Mouse (Mus musculus): ENCODE measurements around the gene Itpr2.

Itpr2 gene

GRCm38 (mm10) chr6:146420718-146421117, 81.3 kb downstream of the Itpr2 start:
- DNase-seq (ENCODE audit: low spot score in 2 of 2): no peak

- DNase-seq (ENCODE audit: low spot score in 2 of 2): no peak
These were observed 85.6 kb downstream of the Itpr2 start for GRCm38 (mm10) chr6:146416461-146416860.

- DNase-seq (ENCODE audit: low spot score in 2 of 2): no peak
These were observed 87.9 kb downstream of the Itpr2 start for GRCm38 (mm10) chr6:146414094-146414493.

- DNase-seq (ENCODE audit: low spot score in 2 of 2): peak in 1 of 2 experiments; percentile 59
These were observed 90.5 kb downstream of the Itpr2 start for GRCm38 (mm10) chr6:146411446-146412070.

- no peak for DNase-seq (ENCODE audit: low spot score in 2 of 2)
These were observed 91.6 kb downstream of the Itpr2 start for GRCm38 (mm10) chr6:146410427-146410810.

- DNase-seq (ENCODE audit: low spot score in 2 of 2): peak; percentile 63 to 83
These were observed 92.2 kb downstream of the Itpr2 start for GRCm38 (mm10) chr6:146409692-146410426.

GRCm38 (mm10) chr6:146405380-146405779, 96.6 kb downstream of the Itpr2 start:
- peak; percentile 19 to 39 for DNase-seq (ENCODE audit: low spot score in 2 of 2)

- no peak for DNase-seq (ENCODE audit: low spot score in 2 of 2)
These were observed 97.1 kb downstream of the Itpr2 start for GRCm38 (mm10) chr6:146404876-146405275.

- no peak for DNase-seq (ENCODE audit: low spot score in 2 of 2)
These were observed 97.9 kb downstream of the Itpr2 start for GRCm38 (mm10) chr6:146404156-146404555.

- no peak for DNase-seq (ENCODE audit: low spot score in 2 of 2)
These were observed 98.9 kb downstream of the Itpr2 start for GRCm38 (mm10) chr6:146402905-146403642.

GRCm38 (mm10) chr6:146397803-146398202, 104.2 kb downstream of the Itpr2 start:
- DNase-seq (ENCODE audit: low spot score in 2 of 2): peak in 1 of 2 experiments; percentile 4

- no peak for DNase-seq (ENCODE audit: low spot score in 2 of 2)
These were observed 105.8 kb downstream of the Itpr2 start for GRCm38 (mm10) chr6:146396253-146396652.

- DNase-seq (ENCODE audit: low spot score in 2 of 2): no peak
These were observed 106.4 kb downstream of the Itpr2 start for GRCm38 (mm10) chr6:146395616-146396015.

- DNase-seq (ENCODE audit: low spot score in 2 of 2): no peak
These were observed 109.8 kb downstream of the Itpr2 start for GRCm38 (mm10) chr6:146392188-146392587.

- DNase-seq (ENCODE audit: low spot score in 2 of 2): no peak
These were observed 111.9 kb downstream of the Itpr2 start for GRCm38 (mm10) chr6:146390159-146390558.

- no peak for DNase-seq (ENCODE audit: low spot score in 2 of 2)
These were observed 114.0 kb downstream of the Itpr2 start for GRCm38 (mm10) chr6:146388010-146388409.

GRCm38 (mm10) chr6:146387039-146387713, 114.8 kb downstream of the Itpr2 start:
- peak in 1 of 2 experiments; percentile 36 for DNase-seq (ENCODE audit: low spot score in 2 of 2)

- no peak for DNase-seq (ENCODE audit: low spot score in 2 of 2)
These were observed 122.8 kb downstream of the Itpr2 start for GRCm38 (mm10) chr6:146379263-146379662.

- DNase-seq (ENCODE audit: low spot score in 2 of 2): no peak
These were observed 130.5 kb downstream of the Itpr2 start for GRCm38 (mm10) chr6:146371511-146371910.

- DNase-seq (ENCODE audit: low spot score in 2 of 2): no peak
These were observed 135.8 kb downstream of the Itpr2 start for GRCm38 (mm10) chr6:146366180-146366579.

GRCm38 (mm10) chr6:146357911-146358310, 144.1 kb downstream of the Itpr2 start:
- no peak for DNase-seq (ENCODE audit: low spot score in 2 of 2)

GRCm38 (mm10) chr6:146352258-146352805, 149.7 kb downstream of the Itpr2 start:
- no peak for DNase-seq (ENCODE audit: low spot score in 2 of 2)
